Mouse (Mus musculus) right cerebral cortex, adult 18-20 months (tissue): ENCODE measurements around the gene Cd70.

Experiments used
- DNase-seq: peaks from one replicate; pipeline ENCODE4 v3.0.0; 2022; ENCODE audit warnings: mixed read lengths

The Cd70 gene

DNA sequence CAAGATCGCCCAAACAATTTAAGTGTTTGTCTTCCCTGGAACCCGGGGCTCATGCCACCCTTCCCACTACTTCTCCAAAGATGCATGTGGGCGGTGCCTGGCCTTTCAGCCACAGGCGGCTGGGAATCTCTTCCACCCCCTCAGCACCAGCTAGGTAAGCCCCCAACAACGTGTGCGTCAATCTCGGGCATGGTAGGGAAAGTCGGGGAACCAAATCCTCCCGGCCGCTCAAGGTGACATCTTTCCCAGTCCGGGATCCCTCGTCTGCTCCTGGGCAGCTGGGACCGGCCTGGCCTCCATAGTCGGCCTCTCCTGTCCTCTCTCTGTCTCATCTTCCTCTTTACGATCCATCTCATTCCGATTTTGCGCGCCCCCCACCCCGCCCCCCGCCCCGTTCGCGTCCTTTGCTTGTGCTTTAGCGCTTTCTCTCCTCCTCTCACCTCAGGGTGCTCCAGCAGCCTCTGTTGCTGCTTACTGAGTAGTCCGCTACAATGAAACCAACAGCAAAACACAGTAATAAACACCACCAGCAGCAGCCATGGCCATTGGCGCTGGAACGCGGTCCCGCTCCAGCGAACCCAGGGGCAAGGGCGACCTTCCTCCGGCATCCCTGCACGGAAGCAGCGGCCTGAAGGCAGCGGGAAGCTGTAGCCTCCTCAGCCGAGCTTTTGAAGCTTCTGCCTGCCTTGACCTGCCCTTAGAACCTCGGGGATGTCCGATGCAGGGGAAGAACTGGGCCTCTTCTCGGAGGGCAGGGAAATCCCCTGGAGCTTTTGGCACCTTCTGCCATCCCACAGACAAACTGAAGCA, at the start of gene Cd70:
TSS of gene Cd70 (minus strand) at position 784 of the 810 bp plus-strand sequence.
- peak; percentile 2 for DNase-seq

DNA sequence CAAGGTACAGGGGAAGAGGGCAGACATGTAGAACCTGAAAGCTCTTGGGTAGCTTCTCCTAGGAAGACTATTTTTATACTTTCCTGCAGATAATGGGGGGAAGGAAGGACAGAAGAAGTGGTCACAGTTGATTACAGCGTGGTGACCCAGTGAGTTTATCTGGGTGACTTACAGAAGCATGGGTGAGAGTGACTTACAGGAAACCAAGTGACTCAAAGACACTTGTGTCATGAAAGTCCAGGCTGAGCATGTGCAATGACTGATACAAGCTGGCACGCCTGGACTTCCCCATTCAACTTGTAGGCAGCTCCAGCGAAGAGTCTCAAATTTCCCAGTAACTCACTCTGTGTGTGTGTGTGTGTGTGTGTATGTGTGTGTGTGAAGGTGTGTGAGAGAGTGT, 48.7 kb upstream of the Cd70 start:
- no peak for DNase-seq

DNA sequence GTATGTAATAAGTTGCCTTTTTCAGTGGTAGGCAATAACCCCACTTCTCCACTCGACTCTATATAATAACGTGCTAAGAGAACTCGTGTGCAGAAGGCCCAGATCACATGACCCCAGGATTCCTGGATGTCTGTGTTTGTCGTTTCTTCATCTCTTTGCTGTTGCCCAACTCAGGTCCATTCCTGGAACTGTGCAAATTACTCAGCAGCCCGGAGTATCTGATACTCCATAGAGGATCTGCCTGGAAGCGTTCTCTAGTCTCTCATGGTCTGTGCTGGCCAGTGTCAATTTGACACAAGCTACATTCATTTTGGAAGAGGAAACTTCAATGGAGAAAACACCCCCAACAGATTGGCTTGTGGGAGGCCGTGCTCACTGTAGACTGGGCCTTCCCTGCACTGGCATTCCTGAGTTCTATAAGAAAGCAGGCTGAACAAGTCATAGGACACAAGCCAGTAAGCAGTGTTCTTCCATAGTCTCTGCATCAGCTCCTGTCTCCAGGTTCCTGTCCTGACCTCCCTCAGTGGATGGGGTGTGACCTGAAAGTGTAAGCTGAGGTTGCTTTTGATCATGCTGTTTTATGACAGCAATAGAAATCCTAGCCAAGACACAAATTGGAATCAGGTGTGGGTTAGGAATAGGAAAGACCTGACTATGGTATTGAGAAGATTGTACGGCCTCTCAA, 45.9 kb upstream of the Cd70 start:
- DNase-seq = no peak

GRCm38 (mm10) chr17:57194771-57195170, 45.2 kb upstream of the Cd70 start:
- DNase-seq = no peak

DNA sequence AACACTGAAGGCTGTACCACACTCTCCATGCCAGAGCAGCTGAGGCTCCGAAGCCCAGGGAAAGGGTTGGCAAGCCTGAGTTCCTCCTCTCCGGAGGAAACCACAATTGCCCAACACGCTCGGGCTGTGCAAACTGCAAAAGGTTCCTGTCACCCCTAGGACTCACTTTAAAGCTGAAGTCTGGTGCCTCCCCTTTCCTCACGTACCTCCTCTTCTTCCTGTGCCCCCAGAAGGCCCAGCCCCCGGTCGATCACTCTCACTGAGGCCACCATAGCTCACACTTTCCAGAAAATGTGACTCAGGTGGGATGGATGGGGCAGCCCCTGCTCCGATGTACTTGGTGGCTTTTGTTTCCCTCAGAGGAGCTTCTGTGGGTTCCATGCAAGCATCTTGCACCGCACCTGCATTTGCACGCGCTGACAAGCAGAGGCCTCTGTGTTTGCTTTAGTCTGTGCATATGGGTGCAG, 44.5 kb upstream of the Cd70 start, which contains the start of gene Tnfsf14:
TSS of gene Tnfsf14 (minus strand) at position 137 of the 467 bp plus-strand sequence.
- no peak for DNase-seq

- no peak for DNase-seq
Observed at GRCm38 (mm10) chr17:57188510-57189192, 39.1 kb upstream of the Cd70 start.

- no peak for DNase-seq
Observed at GRCm38 (mm10) chr17:57185641-57186040, 36.1 kb upstream of the Cd70 start.

- DNase-seq = no peak
Observed at GRCm38 (mm10) chr17:57182871-57183270, 33.3 kb upstream of the Cd70 start.

DNA sequence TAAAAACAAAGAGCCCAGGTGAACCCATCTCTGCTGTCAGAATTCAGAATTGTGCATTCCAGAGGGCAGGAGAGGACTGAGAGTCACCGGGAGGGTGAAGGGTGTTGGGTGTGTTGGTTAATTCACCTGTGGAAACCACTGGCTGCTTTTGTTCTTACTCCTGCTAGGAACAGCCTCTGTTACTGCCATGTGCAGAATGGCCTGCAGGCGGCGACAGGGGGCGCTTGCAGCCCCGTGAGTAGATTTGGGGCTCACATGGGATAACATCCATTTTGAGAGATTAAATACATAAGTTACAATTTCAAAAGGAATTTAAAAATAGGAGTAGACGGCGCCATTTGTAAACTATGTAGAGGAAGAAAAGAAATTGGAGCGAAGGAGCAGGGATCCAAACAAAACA, 30.8 kb upstream of the Cd70 start:
- DNase-seq = no peak

- no peak for DNase-seq
Observed at GRCm38 (mm10) chr17:57173351-57173750, 23.8 kb upstream of the Cd70 start.

DNA sequence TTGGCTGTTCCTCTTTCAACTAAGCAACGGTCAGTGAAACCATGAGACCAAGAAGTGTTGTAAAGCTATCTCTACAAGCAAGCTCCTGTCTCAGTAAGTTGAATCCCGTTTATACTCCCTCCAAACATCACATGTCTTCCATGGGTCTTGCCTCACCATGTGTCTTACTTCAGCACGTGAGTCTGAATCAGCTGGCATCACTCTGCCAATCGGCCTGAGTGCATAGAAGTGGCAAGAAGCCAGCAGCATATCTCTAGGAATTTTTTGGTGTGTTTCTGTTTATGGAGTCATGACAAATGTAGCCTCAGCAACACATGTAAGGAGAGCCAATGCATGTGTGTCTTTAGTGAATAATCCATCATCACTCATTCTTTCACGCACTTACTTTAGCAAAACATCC, 22.8 kb upstream of the Cd70 start:
- DNase-seq = no peak

- no peak for DNase-seq
Observed at GRCm38 (mm10) chr17:57170616-57171260, 21.2 kb upstream of the Cd70 start.

DNA sequence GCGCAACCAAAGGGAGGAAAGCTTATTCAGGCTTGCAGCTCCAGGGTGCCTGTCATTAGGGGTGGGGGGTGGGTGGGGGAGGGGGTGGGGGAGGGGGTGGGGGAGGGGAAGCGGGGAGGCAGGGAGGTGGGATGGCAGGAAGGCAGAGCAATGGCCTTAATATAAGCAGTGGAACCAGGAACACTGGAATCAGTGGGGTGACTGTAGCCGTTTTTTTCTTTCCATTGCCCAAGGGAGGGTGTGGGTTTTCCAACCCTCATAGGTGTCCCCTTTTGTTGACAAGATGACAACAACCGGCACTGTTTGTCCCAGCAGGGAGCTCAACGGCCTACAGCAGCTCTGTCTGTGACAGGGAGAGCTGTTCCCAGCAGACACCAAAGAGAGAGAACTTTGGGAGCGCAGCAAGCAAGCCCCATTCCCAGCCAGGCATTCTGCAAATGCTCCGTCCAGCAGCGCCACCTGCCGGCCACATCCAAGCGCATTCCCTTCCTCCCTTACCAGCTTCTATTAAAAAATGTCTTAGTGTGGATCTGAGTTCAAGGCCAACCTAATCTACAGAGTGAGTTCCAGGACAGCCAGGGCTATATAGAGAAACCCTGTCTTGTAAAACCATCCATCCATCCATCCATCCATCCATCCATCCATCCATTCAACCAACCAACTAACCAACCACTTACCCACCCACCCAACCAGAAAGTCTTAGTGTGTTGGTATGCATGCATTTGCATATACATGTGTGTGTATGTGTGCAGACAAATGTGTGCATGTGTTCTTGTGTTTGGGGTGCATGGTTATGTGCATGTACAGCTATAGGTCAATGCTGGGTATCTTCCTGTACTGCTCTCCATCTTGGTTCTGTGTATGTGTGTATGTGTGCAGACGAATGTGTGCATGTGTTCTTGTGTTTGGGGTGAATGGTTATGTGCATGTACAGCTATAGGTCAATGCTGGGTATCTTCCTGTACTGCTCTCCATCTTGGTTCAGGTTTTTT, 17.5 kb upstream of the Cd70 start:
- DNase-seq = peak; percentile 83

DNA sequence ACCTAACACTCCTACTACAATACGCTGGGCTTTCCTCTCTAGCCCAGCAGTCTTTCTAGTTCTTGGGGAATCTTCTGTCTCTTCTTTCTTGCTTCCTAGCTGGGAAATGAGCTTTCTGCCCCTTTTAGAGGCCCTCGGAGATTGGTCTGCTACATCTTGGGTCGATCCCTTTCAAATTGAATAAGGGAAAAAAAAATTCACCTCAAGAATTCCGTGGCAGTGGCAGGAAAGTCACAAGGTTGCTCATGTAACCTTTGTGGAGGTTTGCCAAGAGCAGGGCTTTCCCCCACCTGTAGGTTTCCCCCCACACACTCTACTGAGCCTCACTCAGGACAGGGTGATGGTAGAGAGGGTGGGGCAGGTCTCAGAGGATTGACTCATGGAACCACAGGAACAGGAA, 4.2 kb upstream of the Cd70 start:
- no peak for DNase-seq

- no peak for DNase-seq
Observed at GRCm38 (mm10) chr17:57153006-57153405, 3.4 kb upstream of the Cd70 start.

DNA sequence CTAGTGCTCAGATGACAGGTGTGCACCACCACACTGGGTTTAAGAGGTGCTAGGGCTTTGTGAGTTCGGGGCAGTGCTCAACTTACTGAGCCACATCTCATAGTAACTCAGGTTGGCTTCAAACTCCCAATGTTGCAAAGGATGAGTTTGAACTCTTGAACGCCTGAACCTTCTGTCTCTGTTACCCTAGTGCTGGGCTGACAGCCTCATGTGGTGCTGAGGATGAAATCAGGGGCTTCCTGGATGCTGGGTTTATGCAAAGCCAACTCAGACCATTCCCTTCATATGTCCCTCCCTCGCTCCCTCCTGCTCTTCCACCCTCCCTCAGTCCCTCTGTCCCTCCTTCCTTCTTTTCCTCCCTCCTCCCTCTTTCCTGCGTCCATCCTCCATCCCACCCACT, 1.2 kb downstream of the Cd70 start:
- DNase-seq = no peak

- no peak for DNase-seq
Observed at GRCm38 (mm10) chr17:57145115-57145514, 4.5 kb downstream of the Cd70 start.

DNA sequence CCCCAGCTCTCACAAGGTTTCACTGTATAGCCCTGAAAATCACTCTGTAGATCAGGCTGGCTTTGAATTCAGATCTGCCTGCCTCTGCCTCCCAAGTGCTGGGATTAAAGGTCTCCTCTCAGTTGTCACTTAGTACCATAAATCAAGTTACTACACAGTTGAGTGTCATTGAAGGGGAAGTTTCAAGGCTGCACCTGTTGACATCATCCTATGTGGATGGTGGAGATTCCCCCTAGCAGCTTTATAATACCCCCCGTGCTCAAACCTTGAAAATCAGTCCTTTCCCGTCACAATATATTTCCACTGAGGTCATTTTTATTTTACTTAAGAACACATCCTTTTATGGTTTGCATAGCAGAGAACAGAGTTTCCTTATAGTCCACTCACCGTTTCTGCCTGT, 5.9 kb downstream of the Cd70 start:
- no peak for DNase-seq

- no peak for DNase-seq
Observed at GRCm38 (mm10) chr17:57139708-57140107, 9.9 kb downstream of the Cd70 start.

DNA sequence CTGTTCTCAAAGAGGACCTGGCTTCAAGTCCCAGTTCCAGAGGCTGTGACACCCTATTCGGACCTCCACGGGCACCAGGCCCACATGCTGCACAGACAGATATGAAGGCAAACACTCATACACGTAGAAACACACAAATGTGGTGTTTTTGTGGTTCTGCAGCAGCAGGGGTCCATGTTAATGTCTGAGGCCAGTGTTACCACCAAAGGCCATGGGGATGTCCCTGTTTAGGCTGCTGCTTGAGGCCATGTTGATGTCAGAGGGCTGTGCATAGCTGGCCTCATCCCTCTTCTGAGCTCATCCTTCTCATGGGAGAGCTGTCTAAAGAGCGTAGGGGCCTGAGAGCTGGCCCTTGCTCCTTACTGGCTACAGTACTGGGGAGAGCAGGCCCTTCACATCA, 10.9 kb downstream of the Cd70 start:
- DNase-seq = no peak

- DNase-seq = no peak
Observed at GRCm38 (mm10) chr17:57135635-57136034, 13.9 kb downstream of the Cd70 start.

DNA sequence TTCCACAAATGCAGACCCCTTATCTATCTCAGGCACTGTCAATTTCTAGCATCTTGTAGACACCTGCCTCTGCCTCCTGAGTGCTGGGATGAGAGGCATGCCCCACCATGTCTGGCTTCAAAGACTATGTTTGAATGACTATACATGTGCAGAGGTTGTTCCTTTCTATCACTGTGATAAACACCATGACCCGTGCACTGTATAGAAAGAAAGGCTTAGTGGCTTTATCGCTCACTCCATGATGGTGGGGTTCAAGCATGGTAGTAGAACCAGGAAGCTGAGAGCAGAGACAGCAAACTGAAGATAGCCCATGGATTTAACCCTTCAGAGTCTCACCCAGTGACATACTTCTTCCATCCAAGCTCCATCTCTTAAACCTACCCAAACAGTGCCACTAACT, 14.9 kb downstream of the Cd70 start:
- DNase-seq = no peak
